Mouse (Mus musculus) liver, adult 2 months (tissue): Measurements from ENCODE around the gene Prr18.

Experiments
- CTCF ChIP-seq: fragments of 200-500 bp; IDR thresholded peaks from 2 replicates; pipeline ENCODE4 v1.5.1; 2011; ENCODE audit warnings: low read depth, low read length, control low read depth
- POLR2A ChIP-seq: fragments of 200-500 bp; IDR thresholded peaks from 2 replicates; pipeline ENCODE4 v1.6.1; 2011; ENCODE audit warnings: low read length, control low read depth; ENCODE audit not compliant: insufficient read depth; ENCODE audit errors: extremely low read depth

DNA sequence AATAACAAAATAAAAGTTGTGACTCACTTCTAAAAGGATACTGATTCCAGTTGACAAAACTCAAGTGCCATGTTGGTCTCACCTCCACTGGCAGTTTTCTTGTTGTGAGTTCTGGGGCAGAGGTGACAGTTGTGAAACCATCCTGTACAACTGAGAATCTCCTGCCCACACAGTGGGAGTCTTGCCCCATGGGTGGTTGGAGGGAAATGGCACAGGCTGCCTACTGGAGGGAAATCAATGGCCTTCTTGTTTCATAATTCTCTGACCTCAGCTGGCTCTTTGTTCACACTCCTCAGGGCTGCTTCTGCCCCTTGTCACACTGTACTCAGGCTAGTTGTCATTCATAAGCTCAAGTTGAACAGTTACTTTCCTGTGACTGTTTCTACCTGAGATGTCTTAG lies 37.7 kb upstream of the Prr18 start:
- TF ChIP-seq CTCF (0 out of 2 replicates have a peak, but pooled peaks have one; percentile 17), POLR2A (no peak)
